Mouse (Mus musculus) ovary, adult 18-20 months (tissue): Measurements from ENCODE around the gene Slc39a11.
"Not testable (repeated sequence)": the region's sequence is repeated elsewhere in the genome, so short reads cannot be mapped to it uniquely, and the experiment has no call there.

ENCODE experiments used
- DNase-seq: peaks from one replicate; pipeline ENCODE4 v3.0.0; 2022; ENCODE audit warnings: low spot score, mixed read lengths

The Slc39a11 gene

DNA sequence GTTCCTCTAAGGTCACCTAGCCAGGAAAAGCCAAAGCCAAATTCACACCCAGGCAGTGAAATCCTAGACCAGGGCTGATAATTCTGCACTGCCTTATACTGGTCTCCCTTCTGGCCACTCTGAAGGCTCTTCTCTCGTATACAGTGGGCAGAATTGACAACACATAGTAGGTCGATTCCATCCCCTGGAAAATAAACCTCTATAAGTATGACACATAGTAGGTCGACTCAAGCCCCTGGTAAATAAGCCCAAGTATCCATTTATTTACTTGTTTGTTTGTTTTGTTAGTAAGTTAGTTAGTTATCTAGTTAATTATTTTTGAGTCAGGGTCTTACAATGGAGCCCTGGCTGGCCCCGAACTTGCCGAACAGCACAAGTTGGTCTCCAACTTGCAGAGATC, 54.7 kb downstream of the Slc39a11 start:
- DNase-seq, result no peak

DNA sequence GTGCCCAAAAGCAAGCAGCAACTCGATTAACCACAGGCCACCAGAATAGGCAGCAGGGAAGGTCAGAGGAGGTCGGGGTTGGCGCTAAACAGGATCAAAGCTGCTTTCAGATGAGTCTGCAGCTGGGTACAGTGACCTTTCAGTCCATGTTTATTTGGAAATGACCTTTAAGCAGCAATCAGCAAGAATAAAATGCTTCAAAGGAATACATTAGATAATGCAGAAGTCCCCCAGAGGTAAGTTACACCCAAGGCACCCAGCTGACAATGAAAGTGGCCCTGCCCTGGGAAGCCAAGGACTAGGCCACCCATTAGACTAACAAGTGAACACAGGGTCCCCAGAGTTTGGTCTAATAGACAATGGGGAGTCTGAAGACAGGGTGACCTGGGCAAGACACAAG, 60.9 kb downstream of the Slc39a11 start:
- no peak for DNase-seq

DNA sequence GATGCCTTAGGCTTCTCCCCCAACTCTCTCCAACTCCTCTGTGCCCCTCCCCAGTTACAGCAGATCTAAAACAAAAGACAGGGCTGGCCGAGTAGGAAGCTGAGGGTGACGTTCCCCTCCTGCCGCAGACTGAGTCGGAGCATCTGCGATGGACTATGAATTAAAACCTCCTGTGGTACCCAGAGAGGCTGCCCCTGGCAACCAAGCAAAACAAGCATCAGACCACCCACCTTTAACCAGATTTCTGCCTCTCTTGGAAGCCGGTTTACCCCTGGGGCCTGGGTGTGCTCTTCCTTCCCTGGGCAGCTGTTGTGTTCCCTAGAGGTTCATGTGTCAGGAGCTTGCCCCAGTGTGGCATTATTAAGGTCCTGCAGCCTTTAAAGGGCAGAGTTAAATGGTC, 63.5 kb downstream of the Slc39a11 start:
- no peak for DNase-seq

DNA sequence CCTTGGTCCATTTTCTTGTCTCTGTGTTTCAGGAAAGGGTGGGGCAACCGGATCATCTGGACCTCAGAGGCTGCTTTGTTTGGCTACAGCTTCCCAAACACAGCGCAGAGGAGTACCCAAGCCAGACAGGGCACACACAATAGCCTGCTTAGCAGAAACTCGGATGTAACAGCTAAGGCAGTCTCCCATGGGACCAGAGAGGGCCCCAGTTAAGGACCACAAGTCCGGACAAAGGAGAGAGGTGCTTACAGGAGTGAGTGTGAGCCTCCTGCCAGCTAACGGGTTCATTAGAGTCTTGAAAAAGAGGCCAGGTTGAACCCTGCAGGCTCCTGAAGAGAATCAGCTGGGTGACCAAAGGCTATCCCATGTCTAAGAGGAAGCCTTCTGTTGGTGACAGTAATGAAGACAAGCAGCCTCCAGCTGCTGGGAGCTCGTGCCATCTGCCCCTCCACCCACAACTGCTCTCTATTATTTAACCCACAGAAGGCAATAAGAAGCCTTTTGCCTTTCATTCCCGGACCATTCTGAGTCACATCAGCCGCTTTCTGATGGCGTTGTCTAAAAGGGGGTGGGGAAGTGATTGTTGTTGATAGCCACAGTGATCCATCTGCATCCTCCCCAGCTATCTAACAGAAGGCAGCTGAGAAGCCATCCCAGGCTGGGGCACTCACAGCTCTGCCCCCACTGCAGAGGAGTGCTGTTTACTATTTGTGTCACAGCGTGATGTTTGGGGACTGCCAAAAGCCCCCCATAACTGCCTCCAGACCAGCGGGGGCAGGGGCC, 65.8 kb downstream of the Slc39a11 start:
- no peak for DNase-seq

DNA sequence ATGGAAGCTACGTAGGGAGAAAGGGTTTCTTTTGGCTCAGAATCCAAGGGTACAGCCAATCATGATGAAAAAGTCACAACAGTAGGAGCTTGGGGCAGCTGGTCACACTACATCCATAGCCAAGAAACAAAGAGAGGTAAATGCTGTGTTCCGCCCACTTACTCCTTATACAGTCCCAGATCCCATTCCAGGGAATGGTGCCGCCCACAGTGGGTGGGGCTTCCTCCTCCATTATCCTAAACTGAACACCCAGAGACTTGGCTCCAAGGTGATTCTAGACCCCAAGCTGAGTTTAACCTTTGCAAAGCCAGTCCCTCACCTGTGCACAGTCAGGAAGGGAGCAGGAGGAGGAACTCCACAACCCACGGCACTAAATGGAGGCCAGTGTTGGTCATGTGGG, 72.7 kb downstream of the Slc39a11 start:
- no peak for DNase-seq

DNA sequence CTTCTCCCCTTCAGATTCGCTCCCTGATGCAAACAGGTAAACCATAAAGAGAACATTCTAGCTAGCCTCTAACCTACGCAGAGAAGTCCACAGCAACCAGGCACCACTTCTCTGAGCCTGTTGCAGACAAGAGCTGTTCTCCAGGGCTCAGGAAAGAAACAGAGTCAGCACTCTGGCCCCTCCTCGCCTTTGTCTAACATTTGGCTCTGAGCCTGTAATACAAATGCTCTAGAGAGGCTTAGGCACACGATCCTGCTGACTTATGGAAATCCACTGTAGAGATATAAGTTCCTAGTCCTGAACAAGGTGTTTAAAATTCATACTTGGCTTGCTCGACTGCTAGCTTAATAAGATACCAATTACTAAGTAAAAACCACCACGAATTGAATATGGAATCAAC, 77.2 kb downstream of the Slc39a11 start:
- DNase-seq, result no peak

DNA sequence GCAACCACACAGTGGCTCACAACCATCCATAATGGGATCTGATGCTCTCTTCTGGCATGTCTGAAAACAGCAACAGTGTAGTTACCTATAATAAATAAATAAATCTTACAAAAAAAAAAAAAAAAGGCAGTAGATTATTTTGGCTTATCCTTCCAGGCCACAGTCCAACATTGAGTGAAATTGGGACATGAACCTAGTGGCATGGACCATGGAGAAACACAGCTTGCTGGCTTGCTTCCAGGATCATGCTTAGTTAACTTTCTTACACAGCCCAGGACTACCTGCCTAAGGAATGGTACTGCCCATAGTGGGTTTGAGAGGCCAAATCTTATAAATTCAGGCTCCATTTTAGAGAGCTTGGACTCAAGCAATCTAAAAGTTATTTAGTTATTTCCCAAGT, 78.3 kb downstream of the Slc39a11 start:
- DNase-seq, result no peak

DNA sequence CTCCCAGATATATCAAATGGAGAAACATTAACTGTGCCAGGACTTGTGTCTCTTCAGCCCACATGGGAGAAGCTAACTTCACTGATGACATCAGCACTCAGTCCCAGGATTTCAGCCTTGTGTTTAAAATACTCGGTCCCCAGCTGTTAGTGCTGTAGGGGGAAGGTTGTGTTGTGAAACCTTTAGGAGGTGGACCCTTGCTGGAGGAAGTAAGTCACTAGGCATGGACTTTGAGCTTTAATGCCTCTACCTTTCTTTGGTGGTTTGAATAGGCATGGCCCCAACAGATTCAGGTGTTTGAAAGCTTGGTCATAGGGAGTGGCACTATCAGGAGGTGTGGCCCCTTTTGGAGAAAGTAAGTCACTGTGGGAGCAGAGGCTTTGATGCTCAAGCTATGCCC, 80.9 kb downstream of the Slc39a11 start:
- no peak for DNase-seq

DNA sequence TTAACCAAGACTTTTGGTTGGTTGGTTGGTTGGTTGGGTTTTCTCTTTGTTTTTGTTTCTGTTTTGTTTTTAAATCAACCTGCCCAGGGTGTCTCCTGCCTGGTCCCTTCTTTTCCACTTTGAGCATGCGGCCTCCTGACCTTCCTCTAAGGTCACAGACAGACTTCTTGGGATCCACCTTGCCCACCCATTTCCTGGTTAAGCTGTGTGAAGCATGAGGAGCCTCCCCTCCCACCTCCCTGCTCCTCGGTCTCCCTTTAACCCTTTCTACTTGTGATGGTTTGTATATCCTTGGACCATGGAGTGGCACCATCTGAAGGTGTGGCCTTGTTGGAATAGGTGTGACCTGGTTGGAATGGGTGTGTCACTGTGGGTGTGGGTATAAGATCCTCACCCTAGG, 82.0 kb downstream of the Slc39a11 start:
- not testable (repeated sequence) for DNase-seq

DNA sequence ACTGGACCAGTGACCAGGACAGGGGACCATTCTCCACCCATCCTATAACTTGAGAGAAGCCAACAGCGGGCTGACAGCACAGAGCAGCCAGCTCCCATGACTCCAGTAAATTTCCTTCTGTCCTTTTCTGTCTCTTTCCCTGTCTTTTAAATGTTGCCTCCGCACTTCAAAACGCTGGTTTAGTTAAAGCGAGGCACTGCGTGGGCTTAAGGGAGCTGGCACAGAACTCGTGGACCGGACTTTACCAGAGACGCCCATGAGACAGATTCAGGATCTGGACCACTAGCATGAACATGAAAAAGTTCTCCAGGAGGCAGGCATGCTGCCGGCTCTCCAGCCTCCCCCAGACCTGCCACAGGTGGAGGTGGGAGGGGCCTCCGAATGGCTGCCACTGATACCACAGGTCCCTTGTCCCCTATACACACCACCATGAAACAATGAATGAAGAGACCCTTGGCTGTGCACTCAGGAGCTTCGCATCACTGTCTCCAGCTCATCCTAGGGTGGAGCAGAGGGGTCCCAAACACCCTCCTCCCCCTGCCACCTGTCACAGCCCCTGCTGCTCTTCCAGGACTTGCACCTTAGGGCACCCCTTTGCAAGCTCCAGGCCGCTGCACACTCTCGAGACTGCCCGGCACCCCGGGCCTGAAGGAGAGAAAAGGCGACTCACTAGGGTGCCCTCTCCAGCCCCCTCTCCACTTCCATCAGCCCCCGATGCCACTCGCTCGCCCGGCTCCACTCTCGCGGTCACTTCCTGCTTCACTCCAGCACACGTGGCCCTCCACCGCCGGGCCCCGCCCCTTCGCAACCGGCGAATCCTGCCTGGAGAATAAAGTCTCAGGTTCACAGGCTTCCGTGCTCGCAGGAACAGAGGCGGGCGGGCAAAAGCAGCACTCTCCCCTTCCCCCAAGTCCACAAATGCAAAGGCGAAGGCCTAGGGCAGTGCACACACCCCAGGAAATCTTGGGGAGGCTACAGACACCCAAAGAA, 84.6 kb downstream of the Slc39a11 start:
- peak; percentile 60 for DNase-seq

DNA sequence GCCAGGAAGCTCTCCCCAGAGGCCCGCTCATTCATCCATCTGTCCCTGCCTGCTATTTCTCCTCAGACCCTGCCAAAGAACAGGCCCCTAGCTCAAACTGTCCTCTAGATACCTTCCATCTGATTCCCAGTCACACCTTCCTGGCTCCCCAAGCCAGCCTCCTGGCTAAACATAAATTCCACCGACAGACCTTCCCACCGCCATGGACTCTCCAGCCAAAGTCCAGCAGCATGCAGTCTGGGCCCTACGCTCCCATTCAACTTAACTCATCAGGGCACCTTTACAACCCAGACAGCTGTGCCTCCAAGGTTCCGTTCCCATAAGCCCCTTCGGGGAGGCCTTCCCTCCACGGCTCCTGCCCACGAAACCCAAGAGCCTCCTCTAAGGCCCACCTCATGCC, 87.6 kb downstream of the Slc39a11 start:
- DNase-seq, result no peak

DNA sequence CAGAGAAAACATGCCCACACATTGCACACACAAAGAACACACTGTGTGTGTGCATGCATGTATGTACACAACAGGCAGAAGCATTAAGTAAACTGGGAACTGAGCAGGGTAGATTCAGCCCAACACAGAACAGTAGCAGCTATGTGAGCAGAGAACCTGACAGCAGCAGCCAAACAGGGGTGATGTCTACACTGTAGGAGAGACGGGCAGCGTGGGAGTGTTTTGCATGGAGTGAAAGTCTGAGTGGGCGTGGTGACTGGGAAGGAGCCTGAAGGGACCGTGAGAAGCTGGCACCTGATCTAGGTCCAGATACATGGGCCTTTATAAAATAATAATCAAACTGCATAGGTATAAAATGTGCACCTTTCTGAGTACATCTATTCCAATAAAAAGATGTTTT, 89.7 kb downstream of the Slc39a11 start:
- DNase-seq, result no peak

DNA sequence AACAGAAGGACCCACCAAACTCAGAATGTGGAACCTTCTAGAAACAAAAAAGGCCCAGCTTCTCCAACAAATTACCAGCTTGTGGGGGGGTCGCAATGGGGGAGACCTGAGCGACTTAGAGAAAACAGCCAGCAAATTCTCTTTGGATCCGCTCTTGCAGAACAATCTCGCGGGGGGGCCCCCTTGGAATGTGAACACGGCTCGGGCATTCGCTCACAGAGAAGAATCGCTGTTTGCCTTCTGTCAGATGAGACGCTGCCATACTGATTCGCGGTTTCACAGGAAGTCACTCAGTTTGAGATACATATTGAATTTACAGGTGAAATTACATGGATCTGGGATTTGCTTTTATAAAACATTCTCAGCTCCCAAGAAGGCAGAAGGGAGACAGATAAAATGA, 91.4 kb downstream of the Slc39a11 start:
- no peak for DNase-seq

DNA sequence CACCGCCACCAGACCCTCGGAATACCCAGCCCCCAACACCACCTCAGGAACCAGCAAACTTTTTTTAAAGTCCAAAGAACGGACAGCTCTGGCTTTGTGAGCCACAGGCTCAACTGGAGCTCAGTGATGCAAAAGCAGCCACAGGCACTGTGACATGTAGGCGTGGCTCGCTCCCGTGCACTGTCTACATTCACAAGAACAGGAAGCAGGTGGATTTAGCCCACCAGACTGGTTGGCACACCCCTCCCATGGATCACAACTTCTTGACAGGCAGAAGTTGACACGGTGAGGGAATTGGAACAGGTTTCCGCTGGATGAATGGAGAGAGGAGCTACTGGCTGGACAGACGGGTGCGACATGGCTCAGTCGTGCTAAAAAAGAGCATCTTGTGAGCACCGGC, 93.7 kb downstream of the Slc39a11 start:
- DNase-seq, result no peak

DNA sequence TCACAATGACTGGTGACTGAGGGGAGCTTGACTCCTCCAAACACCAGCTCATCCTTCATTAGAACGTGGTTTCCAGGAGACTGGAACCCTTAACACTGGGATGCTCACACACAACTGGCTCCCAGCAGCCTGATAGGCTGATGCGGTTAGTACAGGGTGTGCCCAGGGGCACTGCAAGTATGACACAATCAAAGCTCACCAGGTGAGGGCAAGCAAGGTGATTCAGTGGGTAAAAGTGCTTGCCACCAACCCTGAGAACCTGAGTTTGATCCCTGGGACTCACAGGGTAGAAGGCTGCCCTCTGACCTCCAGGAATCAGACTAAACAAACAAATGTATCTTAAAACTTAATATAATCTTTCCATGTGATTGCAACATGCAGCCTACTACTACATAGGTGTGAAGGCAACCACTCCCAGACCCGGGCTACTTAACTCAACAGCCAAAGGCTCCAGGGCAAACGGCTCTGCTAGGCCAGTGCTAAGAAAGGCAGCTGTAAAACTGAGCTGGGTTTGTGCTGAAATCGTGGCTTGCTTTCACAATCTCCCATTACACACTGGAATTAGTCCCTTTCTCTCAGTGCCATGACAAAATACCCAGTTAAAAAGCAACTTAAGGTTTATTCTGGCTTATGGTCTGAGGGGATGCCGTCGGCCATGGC, 95.0 kb downstream of the Slc39a11 start:
- no peak for DNase-seq

DNA sequence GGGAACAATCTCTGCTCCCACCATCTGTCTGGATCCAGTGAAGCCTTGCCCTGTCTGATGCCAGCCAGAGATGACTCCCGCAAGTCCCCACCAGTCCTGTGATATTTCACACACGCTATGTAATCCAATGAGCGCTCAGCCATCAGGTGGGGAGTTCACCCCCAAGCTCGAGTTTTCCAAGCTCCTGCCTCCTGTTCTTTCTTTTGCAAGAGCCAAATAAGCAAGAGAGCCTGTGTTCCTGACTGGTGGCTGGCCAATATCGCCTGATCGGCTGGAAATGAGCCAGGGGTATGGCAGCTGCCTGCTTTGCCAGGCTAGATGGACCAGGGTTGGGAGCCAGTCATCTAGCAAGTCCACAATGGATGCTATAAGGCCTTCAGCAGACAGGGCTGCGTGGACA, 95.7 kb downstream of the Slc39a11 start:
- no peak for DNase-seq

DNA sequence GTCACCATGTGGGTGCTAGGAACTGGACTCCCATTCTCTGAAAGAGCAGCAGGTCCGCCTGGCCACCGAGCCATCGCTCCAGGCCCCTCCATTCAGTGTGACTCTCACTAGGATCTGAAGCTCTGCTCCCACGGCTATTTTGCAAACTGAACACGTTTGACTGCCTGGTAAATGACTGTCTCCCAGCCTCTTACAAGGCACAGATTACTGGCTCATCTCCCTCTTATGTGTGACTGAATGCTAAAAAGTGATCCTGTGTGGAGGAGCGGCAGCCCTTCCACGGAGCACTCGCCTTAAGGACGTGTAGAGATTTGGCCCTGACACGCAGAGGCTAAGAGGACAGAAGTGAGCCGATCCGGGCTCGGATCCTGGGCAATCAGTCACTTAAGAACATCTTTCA, 96.3 kb downstream of the Slc39a11 start:
- no peak for DNase-seq

DNA sequence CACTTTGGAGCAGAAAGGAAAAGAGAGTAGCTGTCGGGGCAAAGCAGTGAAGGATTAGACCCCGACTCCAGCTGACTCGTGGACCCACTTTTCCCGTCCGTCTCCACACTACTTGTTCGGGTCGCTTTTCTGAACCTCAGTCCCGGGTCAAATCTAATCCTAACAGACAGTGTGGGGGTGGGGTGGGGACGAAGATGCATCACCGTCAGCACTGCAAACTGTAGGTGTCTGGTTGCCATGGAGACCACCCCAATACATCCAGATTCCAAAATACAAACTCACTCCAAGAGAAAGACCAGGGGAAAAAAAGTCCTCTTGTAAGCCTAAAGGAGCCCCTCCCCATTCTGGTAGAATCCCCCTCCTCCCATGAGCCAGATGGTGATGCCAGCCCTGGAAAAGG, 97.3 kb downstream of the Slc39a11 start:
- no peak for DNase-seq

DNA sequence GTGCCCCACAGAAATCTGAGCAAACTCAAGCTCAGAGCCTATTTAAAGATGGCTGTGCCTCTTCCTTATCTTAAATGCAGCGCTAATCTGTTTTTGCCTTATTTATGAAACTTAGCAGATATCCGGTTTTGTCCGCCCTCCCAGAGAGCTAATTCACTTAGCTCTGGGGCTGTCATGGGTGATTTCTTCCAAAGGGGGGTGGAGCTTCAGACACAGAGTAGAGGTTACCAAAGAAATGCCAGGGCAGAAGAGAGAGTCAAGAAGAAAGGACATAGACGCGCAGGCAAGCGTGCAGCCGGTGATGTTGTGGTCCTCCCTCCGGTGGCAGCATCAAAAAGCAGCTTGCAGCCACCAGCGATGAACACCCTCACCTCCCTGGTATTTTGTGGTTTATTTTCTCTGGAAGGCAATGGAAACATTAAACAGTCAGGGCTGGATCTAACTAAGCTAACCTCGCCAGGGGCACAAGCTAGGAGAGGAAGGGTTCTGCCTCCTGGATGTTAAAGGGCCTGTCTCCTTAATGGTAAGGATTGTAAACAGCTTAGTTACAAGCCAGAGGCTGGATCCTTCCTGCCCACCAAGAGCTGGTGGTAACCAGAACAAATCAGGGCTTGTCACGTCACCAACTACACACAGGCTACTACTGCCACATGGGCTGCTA, 103.5 kb downstream of the Slc39a11 start:
- no peak for DNase-seq

DNA sequence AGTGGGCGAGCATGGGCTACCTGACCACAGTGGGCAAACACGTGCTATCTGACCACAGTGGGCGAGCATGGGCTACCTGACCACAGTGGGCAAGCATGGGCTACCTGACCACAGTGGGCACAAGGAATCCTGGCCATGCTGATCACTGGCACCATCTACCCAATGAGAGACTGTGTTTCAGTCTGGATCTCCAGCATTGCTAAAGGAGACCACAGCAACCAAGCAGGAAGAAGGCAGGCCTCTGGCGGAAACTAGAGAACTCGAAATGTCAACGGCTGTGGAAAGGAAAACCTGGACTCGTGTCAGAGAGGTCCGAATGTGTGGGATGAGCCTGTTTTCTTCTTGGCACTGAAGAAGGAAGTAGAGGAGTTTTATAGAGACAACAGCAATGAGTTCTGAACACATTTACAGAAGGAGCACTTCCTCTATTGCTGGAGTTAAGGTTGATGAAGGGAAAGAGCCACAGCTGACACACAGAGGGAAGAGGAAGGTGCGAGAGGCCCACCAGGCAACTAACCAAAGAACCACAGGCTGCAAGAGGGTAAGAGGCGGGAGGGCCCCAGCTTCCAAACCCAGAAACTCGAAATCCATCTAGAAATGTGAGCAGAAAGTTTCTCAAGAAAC, 105.8 kb downstream of the Slc39a11 start:
- DNase-seq, result no peak

DNA sequence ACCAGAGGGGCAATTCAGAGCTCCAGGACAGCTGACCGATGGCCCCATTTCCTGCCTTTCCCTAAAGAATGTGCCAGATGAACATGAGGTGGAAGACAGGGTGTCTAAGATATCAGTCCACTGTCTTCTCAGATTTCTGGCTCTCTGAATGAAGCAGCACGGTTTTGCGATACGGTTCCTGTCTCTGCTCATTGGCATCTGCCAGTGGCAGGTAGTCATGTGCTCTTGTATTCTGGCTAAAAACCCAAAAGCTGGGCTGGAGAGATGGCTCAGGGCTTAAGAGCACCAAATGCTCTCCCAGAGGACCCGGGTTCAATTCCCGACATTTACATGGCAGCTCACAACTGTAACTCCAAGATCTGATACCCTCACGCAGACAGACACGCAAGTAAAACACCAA, 108.8 kb downstream of the Slc39a11 start:
- DNase-seq, result no peak
